Mouse (Mus musculus) Patski (cell line): ENCODE results near the gene Tmem262. TPM values are rescaled to one million over a fixed set of nuclear protein-coding genes. Genes with fewer than 3 reads are reported as not detected.

Source experiments
- ATAC-seq: fragments of 100-300 bp; one replicate; pipeline ENCODE4 v1.8.0; 2021
- CTCF ChIA-PET: fragments of 350-600 bp; sonication (Branson Sonifier 250); formaldehyde crosslinking; loops from one replicate; lab custom pipeline; 2022; ENCODE audit warnings: inconsistent platforms; lab: Charles Lee
- POLR2A ChIA-PET: fragments of 350-600 bp; sonication (Branson Sonifier 250); formaldehyde crosslinking; loops from one replicate; lab custom pipeline; 2022; ENCODE audit warnings: antibody characterized with exemption, inconsistent platforms; lab: Charles Lee
- DNase-seq: peaks from one replicate; pipeline ENCODE4 v3.0.0-alpha.2; 2011; ENCODE audit warnings: low read depth, low spot score
- H3K27me3 ChIP-seq: fragments of 371-371 bp; one replicate; pipeline ENCODE4 v1.5.1; 2021
- CTCF ChIP-seq: fragments of 100-300 bp; IDR thresholded peaks from one replicate; pipeline ENCODE4 v1.5.1; 2021
- in situ Hi-C: fragments of 300-500 bp; cut with MboI; formaldehyde crosslinking; loops from 3 replicates; pipeline ENCODE4 v1.11.1; 2018; ENCODE audit warnings: low pct_unique_long_range_greater_than_20kb, mixed read lengths
- polyA plus RNA-seq: library from polyadenylated mRNA; unstranded; gene quantifications from one replicate; pipeline ENCODE4 v1.2.3, GENCODE M21; 2021

Tmem262 gene
- polyA plus RNA-seq, 1 experiment from 2014 or later = 0.15 TPM

GRCm38 (mm10) chr19:6069851-6070250 is 10.0 kb upstream of the Tmem262 start:
- POLR2A ChIA-PET = interaction anchor here (0.6 kb wide), 1 partner anchor 653 kb away, joined by 5 read pairs; no protein-coding TSS in a partner anchor
- in situ Hi-C loops = no loop called here
- DNase-seq (no peak), ATAC-seq (no peak)
- no peaks in the 10 kb centered on the region for H3K27me3 ChIP-seq
- CTCF ChIA-PET = no interaction called here
- TF ChIP-seq CTCF = no peak

DNA sequence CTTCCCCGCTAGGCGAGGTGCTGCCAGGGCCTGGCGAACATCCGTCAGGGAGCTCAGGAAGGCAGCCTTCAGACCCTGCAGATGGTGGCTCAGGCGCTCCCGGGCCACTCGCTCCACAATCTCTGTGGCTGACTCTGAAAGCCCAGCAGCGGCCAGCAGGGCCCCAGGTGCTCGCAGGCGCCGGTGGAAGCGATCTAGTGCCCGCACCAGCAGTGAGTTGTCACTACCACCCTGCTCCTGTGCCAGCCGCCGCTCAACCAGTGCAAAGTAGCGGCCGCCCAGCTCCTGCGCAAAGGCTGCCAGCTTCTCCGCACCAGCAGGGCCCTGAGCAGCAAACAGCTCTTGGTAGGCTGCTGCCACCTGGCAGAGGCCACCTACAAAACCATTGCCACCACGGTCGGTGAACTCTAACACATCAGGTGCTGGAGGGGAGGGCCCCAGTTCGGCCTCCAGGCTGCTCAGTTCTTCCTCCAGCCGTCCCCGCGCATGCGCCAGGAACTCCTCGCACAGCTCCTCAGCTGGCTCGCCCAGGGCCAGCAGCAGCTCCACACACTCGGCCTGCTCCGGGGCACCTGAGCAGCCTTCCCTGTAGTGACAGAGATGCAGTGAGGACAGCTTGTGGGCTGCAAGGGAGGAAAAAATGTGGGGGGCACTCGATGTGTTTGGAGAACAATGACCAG is 9.1 kb upstream of the Tmem262 start:
- no peak for ATAC-seq

GRCm38 (mm10) chr19:6071261-6071660 is 8.6 kb upstream of the Tmem262 start:
- TF ChIP-seq CTCF = no peak

More for the DNA sequence above, 9.1 kb upstream of the Tmem262 start:
- H3K27me3 ChIP-seq = no peaks in the 10 kb centered on the region
- no peak for TF ChIP-seq CTCF
- POLR2A ChIA-PET = interaction anchor here (0.5 to 0.6 kb wide), 2 partner anchors 22 to 654 kb away, joined by 5 read pairs; no protein-coding TSS in a partner anchor
- DNase-seq = no peak
- in situ Hi-C loops = no loop called here
- CTCF ChIA-PET = no interaction called here

GRCm38 (mm10) chr19:6073889-6074288 is 5.9 kb upstream of the Tmem262 start:
- CTCF ChIA-PET = no interaction called here
- in situ Hi-C loops = no loop called here
- no peak for TF ChIP-seq CTCF
- ATAC-seq (no peak), DNase-seq (no peak)
- POLR2A ChIA-PET = no interaction called here
- no peaks in the 10 kb centered on the region for H3K27me3 ChIP-seq

More at GRCm38 (mm10) chr19:6071261-6071660, 8.6 kb upstream of the Tmem262 start:
- H3K27me3 ChIP-seq = no peaks in the 10 kb centered on the region
- ChIA-PET POLR2A (interaction anchor here (0.5 kb wide), 1 partner anchor 22 kb away, joined by 5 read pairs; no protein-coding TSS in a partner anchor), CTCF (no interaction called here)
- ATAC-seq (no peak), DNase-seq (no peak)
- in situ Hi-C loops = no loop called here

DNA sequence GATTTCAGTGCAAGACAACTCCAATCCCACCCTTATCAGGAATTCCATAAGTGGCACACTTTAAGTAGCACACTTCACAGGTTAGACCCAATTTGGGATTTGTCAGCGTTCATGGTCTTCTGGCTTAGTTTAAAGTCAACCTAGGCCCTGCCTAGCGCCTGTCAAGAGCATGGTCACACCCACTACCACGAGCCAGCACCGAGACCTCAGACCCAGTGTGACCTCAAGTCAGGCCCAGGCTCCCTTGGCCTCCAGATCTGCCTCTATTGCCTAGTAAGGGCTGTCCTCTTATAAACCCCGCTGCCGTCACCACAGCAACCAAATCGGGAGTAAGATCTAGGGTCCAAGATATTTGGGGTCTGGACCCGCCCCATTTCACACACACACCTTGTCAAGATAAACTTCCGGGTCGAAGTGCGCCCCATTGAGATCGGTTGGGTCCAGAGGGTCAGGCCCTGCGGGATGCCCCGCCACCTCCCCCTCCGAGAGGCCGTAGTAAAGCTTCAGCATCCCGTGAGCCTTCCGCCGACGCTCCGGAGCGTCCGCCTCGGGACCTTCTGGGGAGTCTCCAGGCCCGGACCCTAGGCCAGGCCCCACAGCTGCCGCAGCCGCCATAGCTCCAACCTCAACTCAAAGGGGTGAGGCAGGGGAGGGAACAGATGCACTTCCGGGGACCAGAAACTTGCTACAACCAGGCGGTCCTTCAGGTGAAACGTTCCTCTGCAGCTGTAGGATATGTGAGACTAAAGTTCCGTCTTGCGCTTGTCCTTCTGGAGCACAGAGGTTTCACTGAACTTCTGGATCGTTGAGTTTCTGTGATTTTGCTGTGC is 3.1 kb upstream of the Tmem262 start, which contains the start of gene Vps51:
Gene Vps51 (minus strand): TSS at position 668 of the 830 bp plus-strand sequence.
- in situ Hi-C loops = no loop called here
- POLR2A ChIA-PET = interaction anchor here (1.1 to 1.8 kb wide), 3 partner anchors 9 to 41 kb away, joined by 3 to 6 read pairs (median 4); partner anchors contain the start of gene Sac3d1
- no peak for TF ChIP-seq CTCF
- ATAC-seq = peak; percentile 63
- no peaks in the 10 kb centered on the region for H3K27me3 ChIP-seq
- CTCF ChIA-PET = interaction anchor here (3.9 kb wide), 1 partner anchor 9 kb away, joined by 27 read pairs; the partner anchor contains the start of gene Tm7sf2
- no peak for DNase-seq

- no peak for ATAC-seq
- ChIA-PET CTCF (no interaction called here), POLR2A (no interaction called here)
- TF ChIP-seq CTCF = no peak
- DNase-seq = no peak
- H3K27me3 ChIP-seq = no peaks in the 10 kb centered on the region
- in situ Hi-C loops = no loop called here
Observed at GRCm38 (mm10) chr19:6082156-6082555, 2.3 kb downstream of the Tmem262 start, which contains the start of gene Gm28374. Gene Gm28374, minus strand, starts transcription at chr19:6082256.

DNA sequence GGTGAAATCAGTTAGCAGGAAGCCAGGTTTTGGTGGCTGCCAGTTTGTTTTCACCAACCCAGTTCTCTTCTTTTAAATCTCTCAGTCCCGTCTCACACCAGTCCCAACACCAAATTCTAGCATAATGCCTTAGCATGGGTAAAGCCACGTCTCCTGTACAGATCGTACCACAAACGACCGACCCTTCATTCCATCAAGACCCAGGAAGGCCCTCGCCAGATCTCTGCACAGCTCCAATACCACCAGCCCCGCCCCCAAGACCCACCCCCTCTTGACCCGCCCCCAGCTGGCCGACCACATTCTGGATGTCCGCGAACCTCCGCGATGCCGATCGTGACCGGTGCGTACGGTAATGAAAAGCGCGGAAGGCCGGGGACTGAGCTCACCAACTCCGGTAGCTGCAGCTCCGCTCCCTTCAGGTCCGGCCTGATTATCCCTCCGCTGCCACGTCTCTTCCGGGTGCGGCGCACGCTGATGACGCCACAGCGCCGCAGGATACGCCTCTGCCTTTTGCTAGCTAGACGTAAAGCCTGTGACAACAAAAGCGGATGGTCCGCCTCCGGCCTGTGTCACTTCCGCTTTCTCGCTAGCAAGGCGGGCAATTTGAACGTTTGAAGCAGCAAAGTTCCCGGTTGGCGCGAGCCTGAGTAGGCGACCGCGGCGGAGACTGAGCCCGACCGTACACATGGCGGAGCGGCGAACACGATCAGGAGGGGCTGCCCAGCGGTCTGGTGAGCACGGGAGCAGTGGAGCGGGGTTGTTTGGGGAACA is 4.8 kb downstream of the Tmem262 start, which contains the start of the genes Zfpl1 and Cdca5:
Gene Zfpl1 (minus strand): TSS at position 479 of the 771 bp plus-strand sequence.
Gene Cdca5 (plus strand): TSS at position 506 of the 771 bp plus-strand sequence.
- TF ChIP-seq CTCF = no peak
- no peaks in the 10 kb centered on the region for H3K27me3 ChIP-seq
- ATAC-seq (peak; percentile 44), DNase-seq (peak; percentile 83)
- in situ Hi-C loops = no loop called here
- POLR2A ChIA-PET = interaction anchor here (0.7 kb wide), 1 partner anchor 28 kb away, joined by 3 read pairs; no protein-coding TSS in a partner anchor
- CTCF ChIA-PET = interaction anchor here (1.5 kb wide), 1 partner anchor 18 kb away, joined by 5 read pairs; no protein-coding TSS in a partner anchor

DNA sequence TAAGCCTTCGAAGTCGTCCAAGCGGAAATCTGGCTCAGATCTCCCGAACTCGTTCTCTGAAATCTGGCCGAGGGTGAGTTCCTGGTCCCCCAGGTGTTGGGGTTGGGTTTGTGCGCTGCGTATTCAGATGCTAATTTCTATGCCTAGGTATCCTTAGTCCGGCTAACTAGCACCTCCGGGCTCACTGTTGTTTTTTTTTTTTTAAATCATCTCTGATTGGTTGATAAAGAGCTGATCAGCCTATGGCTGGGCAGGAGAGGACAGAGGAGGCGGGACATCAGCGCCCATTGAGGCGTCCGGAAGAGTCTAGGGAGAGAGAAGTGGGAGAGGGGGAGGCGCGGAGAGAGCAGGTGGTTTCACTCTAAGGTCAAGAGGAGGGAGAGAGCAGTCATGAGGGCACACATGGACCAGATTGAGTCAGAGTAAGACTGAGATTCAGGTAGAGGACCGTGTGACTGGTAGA is 5.6 kb downstream of the Tmem262 start:
- peak; percentile 68 for ATAC-seq

DNA sequence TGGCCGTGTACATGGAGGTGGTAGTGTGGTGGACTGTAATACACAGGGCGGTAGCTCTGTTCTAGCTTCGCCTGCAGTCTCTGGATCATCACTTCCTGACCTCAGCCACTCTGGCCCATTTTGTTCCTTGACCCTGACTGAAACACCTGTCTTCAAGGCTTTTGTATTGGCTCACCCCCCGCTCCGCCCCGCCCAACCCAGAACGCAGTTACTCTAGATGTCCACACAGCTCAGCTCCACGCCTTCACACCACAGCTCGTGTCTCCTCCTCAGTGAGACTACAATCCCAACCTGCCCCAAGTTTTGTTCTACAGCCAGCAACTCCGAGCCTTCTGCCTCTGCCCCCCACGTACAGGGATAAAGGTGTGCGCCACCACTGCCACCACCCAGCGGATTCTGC is 9.0 kb downstream of the Tmem262 start:
- ChIA-PET CTCF (no interaction called here), POLR2A (interaction anchor here (0.9 kb wide), 1 partner anchor 30 kb away, joined by 3 read pairs; no protein-coding TSS in a partner anchor)
- no peaks in the 10 kb centered on the region for H3K27me3 ChIP-seq
- in situ Hi-C loops = no loop called here
- no peak for ATAC-seq
- DNase-seq = no peak
- TF ChIP-seq CTCF = no peak

More for the DNA sequence above, 5.6 kb downstream of the Tmem262 start:
- ChIA-PET CTCF (interaction anchor here (1.5 kb wide), 1 partner anchor 18 kb away, joined by 5 read pairs; no protein-coding TSS in a partner anchor), POLR2A (no interaction called here)
- DNase-seq = peak; percentile 20
- in situ Hi-C loops = no loop called here
- TF ChIP-seq CTCF = no peak
- H3K27me3 ChIP-seq = no peaks in the 10 kb centered on the region
